Mouse (Mus musculus): Measurements from ENCODE around the gene Pou2af1. TPM values are rescaled to one million over a fixed set of nuclear protein-coding genes. Genes with fewer than 3 reads are reported as not detected.
A peak's percentile ranks its signal among the peaks of the same experiment; 100 is the strongest.

Gene Pou2af1
- total RNA-seq (2021), result not detected
- long read RNA-seq, experiment 1, result 0 reads
- long read RNA-seq, experiment 2, result 0 reads

DNA sequence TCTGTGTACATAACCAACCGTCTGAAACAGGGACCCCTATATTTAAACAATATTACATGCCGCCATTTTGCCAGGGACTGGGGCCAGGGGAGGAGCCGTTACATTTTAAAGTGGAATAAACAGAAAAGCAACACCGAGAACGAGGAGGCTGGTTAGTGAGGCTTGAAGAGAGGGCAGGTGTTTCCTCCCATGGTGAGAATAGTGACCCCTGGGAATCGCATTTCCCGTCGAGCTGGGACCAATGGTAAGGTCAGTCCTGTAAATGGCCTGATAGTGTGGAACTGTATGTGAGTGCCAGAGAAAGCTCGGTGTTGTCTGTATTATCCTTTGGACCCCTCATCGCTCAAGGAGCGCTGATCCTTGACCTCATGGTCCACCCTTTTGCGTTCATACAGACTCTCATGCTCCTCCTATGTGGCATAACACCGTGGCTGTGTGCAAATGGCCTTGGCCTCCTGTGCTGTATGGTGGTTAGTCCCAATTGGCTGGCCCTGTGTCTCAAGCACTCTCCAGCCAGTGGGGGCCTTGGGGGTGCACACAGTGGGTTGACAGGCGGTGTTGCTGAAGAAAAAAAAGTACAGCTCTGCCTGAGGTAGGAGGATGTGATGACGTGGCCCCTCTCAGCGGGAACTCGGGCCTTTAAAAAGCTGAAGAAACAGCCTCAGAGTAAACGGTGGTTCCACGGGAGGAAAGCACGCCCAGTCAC, at the start of gene Pou2af1:
Gene Pou2af1 (plus strand): TSS at position 686 of the 706 bp plus-strand sequence.
- Histone ChIP-seq H3K4me3 (no peak within 1 kb of the TSS), H3K27ac (no peak within 1 kb of the TSS)
- intact Hi-C loops (cut with DNase I), result no loop called here
- no peak for TF ChIP-seq CTCF (IDR thresholded peaks at IDR 0.05)
- DNase-seq, result no peak

DNA sequence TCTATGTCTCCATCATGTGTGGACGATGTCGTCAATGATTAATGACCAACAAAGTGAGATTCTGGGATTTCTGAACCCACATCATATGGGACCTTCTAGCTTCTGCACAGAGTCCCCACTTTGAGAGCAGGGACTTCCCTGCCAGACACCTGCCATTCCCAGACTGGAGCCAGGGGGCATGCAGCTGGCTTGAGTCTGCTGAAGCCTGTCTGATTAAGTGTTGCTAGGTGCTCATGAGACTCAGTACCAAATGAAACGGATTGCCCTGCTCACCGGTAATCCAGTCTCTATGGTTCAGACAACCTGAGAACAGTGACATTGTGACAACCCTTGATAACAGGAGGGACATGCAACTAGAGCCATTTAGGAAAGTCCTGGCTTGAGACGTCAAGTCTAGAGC, 49.5 kb upstream of the Pou2af1 start:
- Histone ChIP-seq H3K4me3 (no peak overlapping the region), H3K27ac (no peak overlapping the region)
- intact Hi-C loops (cut with DNase I), result loop anchor here (5.0 kb wide), 1 partner anchor 113 kb away; the partner anchor contains the start of gene Colca2
- DNase-seq, result no peak
- peak; percentile 2; the same call in 1 of the 2 replicates for TF ChIP-seq CTCF (IDR thresholded peaks at IDR 0.05)

DNA sequence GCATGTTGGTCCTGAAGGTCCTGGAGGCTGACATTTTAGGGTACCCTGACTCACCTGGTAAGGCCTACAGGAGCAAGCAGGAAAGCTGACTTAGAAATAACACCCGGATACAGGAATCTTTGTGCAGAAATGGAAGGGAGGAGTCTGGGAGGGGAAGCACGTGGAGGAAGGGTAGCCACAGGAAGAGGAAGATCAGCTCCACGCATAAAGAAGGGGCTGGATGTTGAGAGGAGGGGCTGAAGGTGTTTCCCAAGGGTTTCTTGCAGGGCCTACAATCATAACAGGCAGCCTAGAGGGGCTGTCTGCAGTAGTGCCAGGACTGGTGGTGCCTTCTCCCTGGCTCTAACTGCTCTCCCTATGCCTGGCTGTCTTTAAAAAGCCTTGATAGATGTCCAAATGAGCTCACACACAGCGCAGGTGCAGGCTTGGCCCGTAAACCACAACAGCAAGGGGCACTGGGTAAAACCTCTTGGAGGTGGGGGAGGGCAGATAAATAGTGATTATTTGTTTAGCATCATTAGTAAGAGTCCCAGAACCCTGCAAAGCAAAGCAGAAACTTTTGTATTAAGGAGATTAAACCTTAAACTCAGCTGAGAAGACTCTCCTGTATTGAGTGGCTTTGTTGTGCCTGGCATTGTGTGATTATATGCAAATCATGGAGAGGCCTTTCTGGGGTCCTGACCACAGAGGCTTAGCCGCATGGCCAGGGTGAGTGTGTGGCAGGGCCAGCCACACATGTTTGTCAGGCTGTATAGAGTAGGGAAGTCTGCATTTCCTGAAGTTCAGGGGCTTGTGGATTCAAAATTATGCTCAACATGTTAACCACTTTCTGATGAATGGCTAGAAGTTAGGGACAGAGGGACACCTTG, 48.0 kb upstream of the Pou2af1 start, which contains the start of gene Gm32742:
Gene Gm32742 (minus strand): TSS at position 206 of the 869 bp plus-strand sequence.
- intact Hi-C loops (cut with DNase I), result no loop called here
- no peak within 1 kb of the TSS for H3K27ac ChIP-seq
- H3K4me3 ChIP-seq, result no peak within 1 kb of the TSS
- TF ChIP-seq CTCF (IDR thresholded peaks at IDR 0.05), result no peak
- DNase-seq, result no peak

DNA sequence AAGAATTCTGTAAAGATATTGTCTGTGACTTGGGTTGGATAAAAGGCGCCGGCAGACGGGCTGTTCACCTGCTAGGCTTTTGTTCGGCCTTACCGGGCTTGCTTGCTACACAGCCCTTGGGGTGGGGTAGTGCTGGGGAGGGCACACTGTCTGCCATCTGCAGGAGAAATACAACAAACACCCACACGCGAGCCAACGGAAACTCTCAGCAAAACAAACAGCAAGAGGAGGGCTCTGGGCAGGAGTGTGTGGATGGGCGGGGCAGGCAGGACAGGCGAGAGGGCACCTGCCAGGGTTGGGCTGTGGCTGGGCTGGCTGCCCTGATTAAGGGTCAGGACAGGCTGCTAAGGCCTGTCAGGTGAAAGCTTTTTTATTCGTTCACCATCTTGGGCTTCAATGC, 45.6 kb upstream of the Pou2af1 start:
- Histone ChIP-seq H3K4me3 (no peak overlapping the region), H3K27ac (no peak overlapping the region)
- TF ChIP-seq CTCF (IDR thresholded peaks at IDR 0.05), result no peak
- DNase-seq, result no peak
- intact Hi-C loops (cut with DNase I), result no loop called here

GRCm38 (mm10) chr9:51168698-51169097, 44.8 kb upstream of the Pou2af1 start:
- no peak for TF ChIP-seq CTCF (IDR thresholded peaks at IDR 0.05)
- DNase-seq, result no peak
- Histone ChIP-seq H3K4me3 (no peak overlapping the region), H3K27ac (no peak overlapping the region)
- intact Hi-C loops (cut with DNase I), result no loop called here

- no peak overlapping the region for H3K27ac ChIP-seq
- no peak for TF ChIP-seq CTCF (IDR thresholded peaks at IDR 0.05)
- intact Hi-C loops (cut with DNase I), result no loop called here
- no peak overlapping the region for H3K4me3 ChIP-seq
- DNase-seq, result no peak
Observed at GRCm38 (mm10) chr9:51169133-51169532, 44.4 kb upstream of the Pou2af1 start.

DNA sequence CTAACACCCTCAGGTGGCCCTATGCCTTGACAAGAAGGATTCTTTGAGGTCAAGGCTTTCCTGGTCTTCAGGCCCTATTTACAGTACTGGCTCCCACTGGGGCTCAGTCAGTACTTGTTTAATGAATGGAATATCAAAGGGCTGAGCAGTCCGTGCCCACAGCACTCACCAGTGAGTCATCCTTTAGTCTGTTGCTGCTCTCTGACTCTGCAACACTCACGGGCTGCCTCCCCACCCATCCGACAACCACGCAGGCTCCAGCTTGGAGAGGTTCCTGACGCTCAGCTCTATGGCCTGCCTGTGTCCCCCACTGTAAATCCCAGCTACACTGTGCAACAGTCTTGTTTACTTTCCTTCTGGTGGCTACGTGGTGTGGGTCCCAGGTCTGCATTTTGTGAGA, 43.2 kb upstream of the Pou2af1 start:
- Histone ChIP-seq H3K4me3 (no peak overlapping the region), H3K27ac (no peak overlapping the region)
- intact Hi-C loops (cut with DNase I), result no loop called here
- DNase-seq, result no peak
- TF ChIP-seq CTCF (IDR thresholded peaks at IDR 0.05), result no peak

- TF ChIP-seq CTCF (IDR thresholded peaks at IDR 0.05), result no peak
- intact Hi-C loops (cut with DNase I), result no loop called here
- H3K27ac ChIP-seq, result no peak overlapping the region
- no peak for DNase-seq
- H3K4me3 ChIP-seq, result no peak overlapping the region
Observed at GRCm38 (mm10) chr9:51174890-51175464, 38.5 kb upstream of the Pou2af1 start.

GRCm38 (mm10) chr9:51175722-51176121, 37.8 kb upstream of the Pou2af1 start:
- Histone ChIP-seq H3K27ac (no peak overlapping the region), H3K4me3 (no peak overlapping the region)
- no peak for TF ChIP-seq CTCF (IDR thresholded peaks at IDR 0.05)
- DNase-seq, result no peak
- intact Hi-C loops (cut with DNase I), result no loop called here

- H3K4me3 ChIP-seq, result no peak overlapping the region
- H3K27ac ChIP-seq, result no peak overlapping the region
- peak; percentile 24; the same call in 1 of the 2 replicates for TF ChIP-seq CTCF (IDR thresholded peaks at IDR 0.05)
- intact Hi-C loops (cut with DNase I), result no loop called here
- DNase-seq, result no peak
Observed at GRCm38 (mm10) chr9:51178297-51178696, 35.2 kb upstream of the Pou2af1 start.

DNA sequence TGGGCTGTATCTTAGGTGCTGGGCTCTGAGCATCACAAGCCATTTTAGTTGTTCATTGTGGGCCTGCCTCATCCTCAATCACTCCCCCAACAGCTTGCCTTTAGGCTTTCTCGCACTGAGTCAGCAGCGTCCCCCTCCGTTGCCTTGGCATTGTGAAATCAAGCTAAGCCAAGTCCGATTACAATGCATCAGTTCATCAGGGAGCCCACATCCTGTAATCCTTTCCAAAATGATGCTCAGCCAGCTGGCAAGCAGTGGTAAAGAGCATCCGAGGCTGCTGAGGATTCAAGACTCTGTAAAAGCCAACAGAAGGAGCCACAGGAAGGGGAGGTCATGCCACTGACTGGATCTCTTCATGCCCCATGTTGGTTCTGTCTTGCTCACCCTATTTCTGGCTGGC, 32.9 kb upstream of the Pou2af1 start:
- H3K27ac ChIP-seq, result no peak overlapping the region
- intact Hi-C loops (cut with DNase I), result no loop called here
- H3K4me3 ChIP-seq, result no peak overlapping the region
- DNase-seq, result peak; percentile 54
- no peak for TF ChIP-seq CTCF (IDR thresholded peaks at IDR 0.05)

DNA sequence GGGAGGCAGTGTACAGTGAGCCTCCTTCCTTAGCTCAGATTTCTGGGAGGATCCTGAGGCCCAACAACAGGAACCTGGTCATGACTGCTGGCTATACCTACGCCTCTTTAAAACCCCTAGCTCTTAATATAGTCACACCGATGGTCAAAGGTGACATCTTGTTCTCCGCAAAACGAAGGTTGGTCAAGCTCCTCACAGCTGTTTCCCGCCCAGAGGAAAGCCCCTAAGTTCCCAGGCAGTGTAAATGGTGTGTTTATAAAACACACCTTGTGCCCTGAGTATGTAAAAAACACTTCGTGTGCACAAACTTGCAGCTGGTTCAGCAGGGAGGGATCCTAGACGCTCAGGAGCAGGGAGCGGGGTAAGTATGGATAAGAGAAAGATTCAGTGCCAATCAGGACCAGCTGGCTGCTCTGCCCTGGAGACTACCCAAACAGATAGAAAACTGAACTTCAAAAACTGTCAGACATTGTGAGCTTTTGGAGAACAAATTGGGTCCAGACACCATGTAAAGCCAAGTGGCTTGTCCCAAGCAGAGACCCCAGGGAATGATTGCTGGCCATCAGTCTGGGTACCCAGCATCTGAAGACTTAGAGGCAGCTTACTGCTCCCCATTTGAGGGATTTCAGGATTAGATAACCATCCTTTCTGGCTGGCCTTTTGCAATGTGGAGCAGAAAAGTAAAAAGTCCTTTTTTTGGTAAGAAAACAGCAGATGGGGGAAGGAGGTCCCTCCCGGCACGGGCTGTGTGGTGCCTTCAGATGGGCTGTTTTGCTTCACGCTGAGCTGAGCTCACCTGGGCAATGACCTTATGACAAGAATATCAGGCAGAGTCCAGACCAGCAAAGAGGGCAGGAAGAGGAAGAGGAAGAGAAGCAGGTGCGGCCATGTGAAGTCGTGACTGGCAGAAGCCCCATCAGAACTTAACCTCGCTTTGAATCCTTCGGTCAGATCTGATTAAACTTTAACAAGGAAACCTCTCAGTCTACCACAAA, 30.5 kb upstream of the Pou2af1 start:
- Histone ChIP-seq H3K4me3 (no peak overlapping the region), H3K27ac (no peak overlapping the region)
- TF ChIP-seq CTCF (IDR thresholded peaks at IDR 0.05), result no peak
- no peak for DNase-seq
- intact Hi-C loops (cut with DNase I), result no loop called here

Data from gastrocnemius, adult 2 months (tissue).